Mouse (Mus musculus) duodenum, adult 2 months (tissue): ENCODE measurements around the gene Ptms. TPM values are rescaled to one million over a fixed set of nuclear protein-coding genes. Genes with fewer than 3 reads are reported as not detected.

ENCODE experiments used
- polyA plus RNA-seq: library from polyadenylated mRNA; depleted of rRNA; stranded (reverse); fragments of >200 nt; gene quantifications from 2 replicates; pipeline ENCODE4 v1.2.3, GENCODE M21; 2012; ENCODE audit warnings: low replicate concordance; rRNA removed

The Ptms gene
- 874 and 2,100 TPM in 2 replicates for polyA plus RNA-seq

GRCm38 (mm10) chr6:124919695-124920317 is at the start of gene Ptms:
Gene Ptms, minus strand, starts transcription at chr6:124920103.

GRCm38 (mm10) chr6:124965088-124965719 is 45.3 kb upstream of the Ptms start, which contains the start of gene Cops7a:
Gene Cops7a, minus strand, starts transcription at chr6:124965538.

GRCm38 (mm10) chr6:124930754-124931524 is 11.0 kb upstream of the Ptms start, which contains the start of gene Mlf2:
Gene Mlf2, plus strand, starts transcription at chr6:124931386.

GRCm38 (mm10) chr6:124911533-124912218 is 8.2 kb downstream of the Ptms start, which contains the start of gene Lag3:
Gene Lag3, minus strand, starts transcription at chr6:124911705.

GRCm38 (mm10) chr6:124887986-124888385 is 31.9 kb downstream of the Ptms start, which contains the start of gene Cd4:
Gene Cd4, minus strand, starts transcription at chr6:124888221.

Other genes starting within 250 kb of the Ptms start
- gene Emg1, start 207.9 kb downstream of the Ptms start, polyA plus RNA-seq, result 21.0 and 23.1 TPM in 2 replicates
- gene Phb2, start 207.8 kb downstream of the Ptms start, polyA plus RNA-seq, result 163 and 179 TPM in 2 replicates
- gene Ptpn6, start 181.4 kb downstream of the Ptms start, polyA plus RNA-seq, result 18.0 and 22.1 TPM in 2 replicates
- 113 and 151 TPM in 2 replicates for gene Grcc10, start 178.7 kb downstream of the Ptms start, polyA plus RNA-seq
- gene Gm45234, start 164.1 kb downstream of the Ptms start, polyA plus RNA-seq, result not detected in 2 replicates
- 60.0 and 70.5 TPM in 2 replicates for gene Atn1, start 163.6 kb downstream of the Ptms start, polyA plus RNA-seq
- 2.6 and 3.2 TPM in 2 replicates for gene Eno2, start 150.4 kb downstream of the Ptms start, polyA plus RNA-seq
- gene Lrrc23, start 140.4 kb downstream of the Ptms start, polyA plus RNA-seq, result 0.09 and 0.30 TPM in 2 replicates
- gene Spsb2, start 111.4 kb downstream of the Ptms start, polyA plus RNA-seq, result 21.3 and 42.0 TPM in 2 replicates
- gene Tpi1, start 105.8 kb downstream of the Ptms start, polyA plus RNA-seq, result 448 and 753 TPM in 2 replicates
- gene Usp5, start 90.6 kb downstream of the Ptms start, polyA plus RNA-seq, result 41.6 and 63.1 TPM in 2 replicates
- 53.1 and 53.5 TPM in 2 replicates for gene Cdca3, start 90.6 kb downstream of the Ptms start, polyA plus RNA-seq
- gene Gnb3, start 79.8 kb downstream of the Ptms start, polyA plus RNA-seq, result 0.14 and 0.31 TPM in 2 replicates
- gene P3h3, start 62.4 kb downstream of the Ptms start, polyA plus RNA-seq, result 5.8 and 11.2 TPM in 2 replicates
- 0.65 and 1.6 TPM in 2 replicates for gene Gpr162, start 56.1 kb downstream of the Ptms start, polyA plus RNA-seq
- 2.8 and 4.7 TPM in 2 replicates for gene Cd4, start 31.9 kb downstream of the Ptms start, polyA plus RNA-seq
- 3.0 and 7.5 TPM in 2 replicates for gene Lag3, start 8.4 kb downstream of the Ptms start, polyA plus RNA-seq
- 369 and 581 TPM in 2 replicates for gene Mlf2, start 11.3 kb upstream of the Ptms start, polyA plus RNA-seq
- gene Cops7a, start 45.4 kb upstream of the Ptms start, polyA plus RNA-seq, result 120 and 168 TPM in 2 replicates
- gene Pianp, start 76.6 kb upstream of the Ptms start, polyA plus RNA-seq, result 3.2 and 4.2 TPM in 2 replicates
- 34.6 and 47.6 TPM in 2 replicates for gene Zfp384, start 89.0 kb upstream of the Ptms start, polyA plus RNA-seq
- 32.0 and 39.8 TPM in 2 replicates for gene Ing4, start 119.7 kb upstream of the Ptms start, polyA plus RNA-seq
- gene Acrbp, start 129.6 kb upstream of the Ptms start, polyA plus RNA-seq, result 11.1 and 17.9 TPM in 2 replicates
- gene Lpar5, start 147.8 kb upstream of the Ptms start, polyA plus RNA-seq, result 129 and 167 TPM in 2 replicates
- 19.3 and 20.9 TPM in 2 replicates for gene Chd4, start 175.9 kb upstream of the Ptms start, polyA plus RNA-seq
- 6.3 and 8.1 TPM in 2 replicates for gene Nop2, start 211.8 kb upstream of the Ptms start, polyA plus RNA-seq
- 8.8 and 10.6 TPM in 2 replicates for gene Iffo1, start 225.1 kb upstream of the Ptms start, polyA plus RNA-seq
- 4,213 and 4,236 TPM in 2 replicates for gene Gapdh, start 246.4 kb upstream of the Ptms start, polyA plus RNA-seq